Mouse (Mus musculus) brain, embryonic 14.5 days (tissue): ENCODE measurements at regions not wholly inside any gene's neighbourhood (a gene's known extent, or its start where the extent isn't known, plus 50 kb on each side); places are given as distances from the start of the nearest gene placed in this dataset.

Experiments
- CTCF ChIP-seq: fragments of 200-500 bp; IDR thresholded peaks from 2 replicates; pipeline ENCODE4 v1.5.1; 2012; ENCODE audit warnings: inconsistent platforms, mild to moderate bottlenecking, moderate library complexity, borderline replicate concordance; ENCODE audit not compliant: insufficient read depth, insufficient read length; ENCODE audit errors: extremely low read depth
- POLR2A ChIP-seq: fragments of 200-500 bp; IDR thresholded peaks from 2 replicates; pipeline ENCODE4 v1.6.1; 2012; ENCODE audit warnings: mild to moderate bottlenecking, inconsistent platforms, borderline replicate concordance; ENCODE audit not compliant: poor library complexity, insufficient read depth, insufficient read length, severe bottlenecking; ENCODE audit errors: extremely low read depth

DNA sequence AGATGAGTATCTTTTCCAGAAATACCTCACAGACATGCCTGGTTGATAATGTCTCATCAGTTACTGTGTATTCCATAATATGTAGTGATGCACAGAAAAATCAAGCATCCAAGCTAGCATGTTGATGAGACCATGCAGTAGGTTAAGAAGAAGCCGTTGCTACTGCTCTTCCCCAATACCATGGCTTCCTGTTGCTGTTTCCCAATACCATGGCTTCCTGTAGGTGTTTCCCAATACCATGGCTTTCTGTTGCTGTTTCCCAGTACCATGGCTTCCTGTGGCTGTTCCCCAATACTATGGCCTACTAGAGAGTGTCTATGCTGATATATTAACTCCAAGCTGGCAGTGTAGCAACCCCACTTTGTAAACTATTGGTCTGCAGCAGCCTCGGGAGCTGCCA, 253.7 kb downstream of the Stim2 start:
- TF ChIP-seq POLR2A (no peak), CTCF (no peak)
